Mouse (Mus musculus) C3H10T1/2 (cell line): ENCODE data around the gene Nfe2l2. TPM values are rescaled to one million over a fixed set of nuclear protein-coding genes. Genes with fewer than 3 reads are reported as not detected.

Experiments
- polyA plus RNA-seq, 2 experiments: library from polyadenylated mRNA; unstranded; fragments of >200 nt; fragmentation: generic; extraction: Trizol; gene quantifications; one replicate each; pipeline ENCODE4 v1.2.1; 2012; ENCODE audit warnings: missing spikeins in 2 of 2

Nfe2l2 gene
- 10 to 100 TPM in 1 of 2 experiments, 1 to 10 TPM in 1; 8.4 to 66.1 TPM for polyA plus RNA-seq

DNA sequence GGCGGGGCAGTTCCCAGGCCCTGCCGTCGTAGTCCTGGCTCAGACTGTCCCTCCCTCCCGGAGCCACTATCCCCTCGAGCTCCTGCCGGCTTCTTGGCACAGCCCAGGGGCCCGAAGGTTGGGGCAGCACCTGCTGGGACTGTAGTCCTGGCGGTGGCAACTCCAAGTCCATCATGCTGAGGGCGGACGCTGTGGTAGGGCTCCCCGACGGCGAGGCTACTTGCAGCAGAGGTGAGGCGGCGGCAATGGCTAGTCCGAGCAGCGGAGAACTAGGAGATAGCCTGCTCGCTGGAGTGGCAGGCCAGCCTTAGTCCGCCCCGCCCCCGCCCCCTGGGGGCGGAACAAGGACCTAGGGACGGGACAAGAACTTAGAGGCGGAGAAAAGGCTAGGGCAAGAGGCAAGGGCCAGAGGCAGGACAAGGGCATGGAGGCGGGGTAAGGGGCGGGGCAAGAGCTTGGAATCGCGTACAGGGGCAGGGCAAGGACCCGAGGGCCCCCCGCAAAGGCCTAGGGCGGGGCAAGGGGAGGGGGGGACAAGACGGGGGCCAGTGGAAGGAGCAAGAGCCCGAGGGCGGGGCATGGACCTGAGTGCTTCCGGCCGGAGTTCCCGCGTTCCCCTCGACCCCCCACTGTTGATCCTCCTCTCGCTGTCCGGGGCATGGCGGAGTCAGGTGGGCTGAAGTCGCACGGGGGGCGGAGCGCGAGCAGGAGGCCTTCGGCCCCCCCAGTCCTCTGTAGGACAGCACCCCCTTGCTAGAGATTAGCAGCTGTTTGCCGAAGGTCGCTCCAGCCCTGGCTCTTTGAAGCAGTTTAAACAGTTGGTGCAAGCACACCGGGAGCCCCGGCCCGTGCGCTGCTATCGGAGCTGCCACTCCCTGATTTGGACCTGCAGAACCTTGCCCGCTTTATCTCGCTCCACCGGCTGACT is at the start of gene Nfe2l2:
TSS of gene Nfe2l2 (minus strand) at position 408 of the 928 bp plus-strand sequence.

DNA sequence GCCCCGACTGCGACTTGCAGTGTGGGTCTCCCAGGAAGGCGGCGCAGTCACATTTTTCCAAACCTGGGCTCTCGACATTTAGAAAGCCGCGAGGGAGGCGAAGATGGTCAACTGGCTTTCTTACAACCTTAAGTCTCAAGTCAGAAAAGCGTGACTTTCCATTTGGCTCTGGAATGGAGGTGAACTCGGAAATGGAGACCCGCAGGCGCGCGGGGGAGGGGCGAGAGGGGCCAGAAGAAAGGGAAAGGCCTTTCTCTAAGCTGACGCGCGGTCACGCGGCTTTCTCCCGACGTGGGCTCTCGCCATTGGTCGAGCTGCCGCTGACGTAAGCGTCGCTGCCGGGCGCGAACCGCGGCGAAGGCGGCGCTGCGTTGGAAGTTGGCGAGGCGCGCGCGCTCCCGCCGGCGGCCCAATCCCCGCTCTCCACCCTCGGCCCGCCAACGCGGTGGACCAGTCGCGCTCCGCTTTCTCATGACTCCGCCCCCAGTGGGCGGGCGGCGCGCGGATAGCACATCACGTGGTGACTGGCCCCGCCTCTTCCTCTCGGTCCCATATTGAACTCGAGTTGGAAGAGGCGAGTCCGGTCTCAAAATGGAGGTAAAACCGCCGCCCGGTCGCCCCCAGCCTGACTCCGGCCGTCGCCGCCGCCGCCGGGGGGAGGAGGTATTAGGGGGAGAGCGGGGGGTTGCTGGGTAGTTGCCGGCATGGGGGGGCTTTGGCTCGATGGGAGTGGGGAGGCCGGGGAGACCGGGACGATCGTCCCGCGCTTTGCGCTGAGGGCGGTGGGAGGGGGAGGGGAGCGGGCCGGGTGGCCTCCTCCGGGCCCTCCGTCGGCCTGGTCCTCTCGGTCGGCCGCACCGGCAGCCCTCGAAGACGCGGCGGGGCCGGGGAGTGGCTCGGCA is 45.5 kb downstream of the Nfe2l2 start, which contains the start of gene Hnrnpa3:
TSS of gene Hnrnpa3 (plus strand) at position 535 of the 902 bp plus-strand sequence.

Other genes with a start within 250 kb of the Nfe2l2 start
- gene Hnrnpa3, start 45.4 kb downstream of the Nfe2l2 start, polyA plus RNA-seq, result 100 to 1,000 TPM in 1 of 2 experiments, 10 to 100 TPM in 1; 40.4 to 131 TPM
- gene Agps, start 127.5 kb upstream of the Nfe2l2 start, polyA plus RNA-seq, result 1 to 10 TPM in 1 of 2 experiments, under 1 TPM in 1; 0.80 to 4.8 TPM
- gene Ttc30b, start 233.9 kb upstream of the Nfe2l2 start, polyA plus RNA-seq, result 1 to 10 TPM in 1 of 2 experiments, under 1 TPM in 1; 0.16 to 4.3 TPM